Mouse (Mus musculus) midbrain, embryonic 15.5 days (tissue): Measurements from ENCODE around the gene Dnmt3l. TPM values are rescaled to one million over a fixed set of nuclear protein-coding genes. Genes with fewer than 3 reads are reported as not detected.
"Not testable (repeated sequence)": the region's sequence is repeated elsewhere in the genome, so short reads cannot be mapped to it uniquely, and the experiment has no call there.

ENCODE experiments used
- ATAC-seq: fragments of 200-750 bp; cut with Nextera tagmentation; replicated peaks from 2 replicates; pipeline ENCODE4 v1.8.0; 2017; ENCODE audit warnings: moderate TSS enrichment
- H3K27ac ChIP-seq: fragments of 300-500 bp; sonication (generic); 2 replicates; pipeline ENCODE4 v1.5.1; 2015; ENCODE audit warnings: mild to moderate bottlenecking, inconsistent platforms
- H3K27me3 ChIP-seq: fragments of 300-500 bp; sonication (generic); replicated peaks from 2 replicates; pipeline ENCODE4 v1.6.1; 2015; ENCODE audit warnings: inconsistent platforms
- H3K36me3 ChIP-seq: fragments of 300-500 bp; sonication (generic); replicated peaks from 2 replicates; pipeline ENCODE4 v1.6.1; 2015; ENCODE audit warnings: inconsistent platforms
- H3K4me1 ChIP-seq: fragments of 300-500 bp; sonication (generic); 2 replicates; pipeline ENCODE4 v1.6.1; 2015; ENCODE audit warnings: inconsistent platforms
- H3K4me2 ChIP-seq: fragments of 300-500 bp; sonication (generic); 2 replicates; pipeline ENCODE4 v1.6.1; 2015; ENCODE audit warnings: inconsistent platforms, mild to moderate bottlenecking, moderate library complexity
- H3K4me3 ChIP-seq: fragments of 300-500 bp; sonication (generic); 2 replicates; pipeline ENCODE4 v1.5.1; 2015; ENCODE audit warnings: mild to moderate bottlenecking, inconsistent platforms
- H3K9ac ChIP-seq: fragments of 300-500 bp; sonication (generic); 2 replicates; pipeline ENCODE4 v1.6.1; 2015; ENCODE audit warnings: mild to moderate bottlenecking, inconsistent platforms
- H3K9me3 ChIP-seq: fragments of 300-500 bp; sonication (generic); 2 replicates; pipeline ENCODE4 v1.6.1; 2016; ENCODE audit warnings: inconsistent platforms
- WGBS: fragments of 180-500 bp; shearing (Covaris S2); methylation state at CpG from one replicate; pipeline ENCODE4 v1.1.7; 2015; ENCODE audit warnings: mixed read lengths; 5-methylcytosine and 5-hydroxymethylcytosine counted together
- polyA plus RNA-seq: library from polyadenylated mRNA; unstranded; fragments of >200 nt; fragmentation: Nextera tagmentation; extraction: Ambion mirVana; gene quantifications from 2 replicates; pipeline ENCODE4 v1.2.1, GENCODE M21; 2015

Dnmt3l gene
- polyA plus RNA-seq, 1 experiment from 2014 or later: not detected

DNA sequence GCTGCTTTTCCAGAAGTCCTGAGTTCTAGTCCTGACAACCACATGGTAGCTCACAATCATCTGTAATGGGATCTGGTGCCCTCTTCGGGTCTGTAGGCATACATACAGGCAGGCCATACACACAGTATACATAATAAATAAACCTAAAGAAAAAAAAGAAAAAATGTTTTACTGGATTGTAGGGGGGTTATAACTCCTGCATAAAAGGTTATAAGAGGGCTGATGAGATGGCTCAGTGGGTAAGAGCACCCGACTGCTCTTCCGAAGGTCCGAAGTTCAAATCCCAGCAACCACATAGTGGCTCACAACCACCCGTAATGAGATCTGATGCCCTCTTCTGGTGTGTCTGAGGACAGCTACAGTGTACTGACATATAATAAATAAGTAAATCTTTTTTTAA is 30.6 kb upstream of the Dnmt3l start:
- H3K27ac ChIP-seq, H3K9ac ChIP-seq, H3K27me3 ChIP-seq, H3K4me2 ChIP-seq, ATAC-seq, H3K4me3 ChIP-seq, H3K9me3 ChIP-seq, H3K36me3 ChIP-seq: not testable (repeated sequence)
- H3K4me1 ChIP-seq: peaks cover 32% of the 10 kb centered on the region
- 92% methylated on average over 5 of the region's 5 CpGs for WGBS

GRCm38 (mm10) chr10:78012661-78013495 is 28.9 kb upstream of the Dnmt3l start:
- no peak for ATAC-seq

DNA sequence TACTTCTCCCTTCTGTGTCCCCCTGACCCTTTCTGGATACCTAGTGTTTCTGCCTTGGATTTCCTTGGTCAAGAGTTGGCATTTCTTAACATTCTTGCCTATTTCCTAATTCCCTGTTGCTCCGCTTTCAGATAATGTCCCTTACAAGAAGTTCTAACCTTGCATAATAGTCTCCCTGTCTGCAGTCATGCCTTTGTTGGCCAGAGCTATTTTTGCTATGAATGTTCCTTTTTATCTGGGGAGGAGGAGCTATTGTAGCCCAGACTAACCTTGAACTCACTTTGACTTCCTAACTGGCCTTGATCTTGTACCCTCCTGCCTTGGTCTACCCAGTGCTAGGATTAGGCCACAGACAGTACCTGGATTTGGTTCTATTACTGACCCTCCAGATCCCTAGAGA is 26.3 kb upstream of the Dnmt3l start:
- ATAC-seq: no peak
- Histone ChIP-seq H3K36me3 (no peaks in the 10 kb centered on the region), H3K4me1 (peaks cover 3% of the 10 kb centered on the region), H3K27me3 (no peaks in the 10 kb centered on the region; the same call in 1 of the 2 replicates), H3K27ac (no peak overlapping the region), H3K9me3 (no peaks in the 10 kb centered on the region), H3K9ac (no peak overlapping the region), H3K4me2 (no peak overlapping the region), H3K4me3 (no peak overlapping the region)
- WGBS: 94% methylated on average over 1 of the region's 1 CpGs

More at GRCm38 (mm10) chr10:78012661-78013495, 28.9 kb upstream of the Dnmt3l start:
- peaks cover 15% of the 10 kb centered on the region for H3K4me1 ChIP-seq
- H3K9ac ChIP-seq: no peak overlapping the region
- no peaks in the 10 kb centered on the region for H3K9me3 ChIP-seq
- no peaks in the 10 kb centered on the region; the same call in 1 of the 2 replicates for H3K27me3 ChIP-seq
- no peak overlapping the region for H3K4me2 ChIP-seq
- 95% methylated on average over 18 of the region's 18 CpGs for WGBS
- H3K36me3 ChIP-seq: no peaks in the 10 kb centered on the region
- no peak overlapping the region for H3K4me3 ChIP-seq
- no peak overlapping the region for H3K27ac ChIP-seq

DNA sequence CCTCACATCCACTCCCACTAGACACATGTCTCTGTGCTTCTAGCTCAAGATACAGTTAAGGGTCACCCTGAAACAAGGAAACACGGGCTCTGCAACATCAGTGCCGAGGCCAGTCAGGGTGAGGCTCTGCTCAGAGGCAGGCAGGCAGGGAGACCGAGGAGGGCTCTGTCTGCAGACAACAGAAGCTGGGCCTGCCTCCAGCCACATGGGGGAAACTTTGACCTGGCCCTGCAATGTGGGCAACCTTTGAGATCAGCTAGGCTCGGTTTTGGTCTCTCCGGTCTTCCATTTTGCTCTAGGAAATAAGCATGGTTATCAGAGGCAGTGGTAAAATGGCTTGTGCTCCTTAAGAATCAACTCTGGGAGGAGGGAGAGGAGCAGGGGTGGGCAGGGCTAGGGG is 25.4 kb upstream of the Dnmt3l start:
- ATAC-seq: no peak
- WGBS: 56% methylated on average over 5 of the region's 5 CpGs

DNA sequence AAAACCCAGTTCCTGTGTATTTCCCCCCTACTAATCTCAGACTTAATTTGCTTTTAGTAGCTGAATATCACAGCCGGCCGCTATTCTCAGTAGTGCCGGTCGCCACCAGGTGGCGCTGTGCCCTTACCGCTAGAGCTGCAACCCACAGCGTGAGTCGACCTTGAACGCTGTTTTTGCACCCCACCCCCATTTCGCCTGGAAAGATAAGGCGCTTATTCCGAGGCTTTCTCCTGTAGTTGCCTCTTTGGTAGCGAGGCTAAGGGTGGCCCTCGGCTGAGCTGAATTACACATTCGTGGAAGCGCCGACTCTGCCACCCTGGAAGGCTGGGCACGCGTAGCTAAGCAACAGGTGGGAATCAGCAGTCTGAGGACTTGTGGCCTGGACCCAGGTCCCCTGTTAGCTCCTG is 22.9 kb upstream of the Dnmt3l start:
- H3K4me3 ChIP-seq: peak overlapping the region; percentile 31
- WGBS: 23% methylated on average over 19 of the region's 19 CpGs
- H3K4me1 ChIP-seq: peaks cover 2% of the 10 kb centered on the region; the same call in 1 of the 2 replicates
- no peaks in the 10 kb centered on the region for H3K9me3 ChIP-seq
- peak overlapping the region; percentile 55 for H3K4me2 ChIP-seq
- no peak overlapping the region for H3K27ac ChIP-seq
- H3K27me3 ChIP-seq: no peaks in the 10 kb centered on the region
- no peaks in the 10 kb centered on the region for H3K36me3 ChIP-seq
- H3K9ac ChIP-seq: peak overlapping the region; percentile 7; the same call in 1 of the 2 replicates
- peak; percentile 75 for ATAC-seq

More for the DNA sequence above, 25.4 kb upstream of the Dnmt3l start:
- H3K4me2 ChIP-seq: no peak overlapping the region
- H3K4me1 ChIP-seq: peaks cover 2% of the 10 kb centered on the region; the same call in 1 of the 2 replicates
- H3K27ac ChIP-seq: no peak overlapping the region
- H3K9ac ChIP-seq: no peak overlapping the region
- H3K9me3 ChIP-seq: no peaks in the 10 kb centered on the region
- H3K27me3 ChIP-seq: no peaks in the 10 kb centered on the region
- H3K4me3 ChIP-seq: no peak overlapping the region
- H3K36me3 ChIP-seq: no peaks in the 10 kb centered on the region

DNA sequence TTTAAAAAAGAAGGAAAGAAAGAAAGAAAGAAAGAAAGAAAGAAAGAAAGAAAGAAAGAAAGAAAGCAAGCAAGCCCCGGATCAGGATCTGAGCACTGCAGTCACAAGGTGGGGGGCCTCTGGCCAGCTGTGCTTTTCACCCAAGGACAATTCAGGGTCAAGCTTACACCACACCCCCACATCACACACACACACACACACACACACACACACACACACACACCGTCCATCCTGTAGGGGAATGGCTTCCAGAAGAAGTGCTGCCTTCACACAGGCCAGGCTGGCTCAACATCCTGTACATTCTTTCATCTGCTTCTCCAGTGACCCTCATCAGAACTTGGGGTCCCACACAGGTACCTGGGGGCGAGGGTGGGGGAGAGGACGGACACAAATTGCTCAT is 22.5 kb upstream of the Dnmt3l start:
- no peaks in the 10 kb centered on the region for H3K36me3 ChIP-seq
- no peak overlapping the region for H3K4me2 ChIP-seq
- no peaks in the 10 kb centered on the region for H3K9me3 ChIP-seq
- WGBS: 74% methylated on average over 4 of the region's 4 CpGs
- no peak overlapping the region for H3K9ac ChIP-seq
- ATAC-seq: 0 out of 2 replicates have a peak, but pooled peaks have one; percentile 37
- H3K4me1 ChIP-seq: peaks cover 2% of the 10 kb centered on the region; the same call in 1 of the 2 replicates
- H3K27ac ChIP-seq: no peak overlapping the region
- no peak overlapping the region for H3K4me3 ChIP-seq
- H3K27me3 ChIP-seq: no peaks in the 10 kb centered on the region

- H3K27me3 ChIP-seq, H3K4me3 ChIP-seq, H3K9me3 ChIP-seq, ATAC-seq, H3K9ac ChIP-seq, H3K27ac ChIP-seq, H3K36me3 ChIP-seq, H3K4me1 ChIP-seq, H3K4me2 ChIP-seq: not testable (repeated sequence)
- WGBS: 97% methylated on average over 7 of the region's 11 CpGs
These were observed 21.8 kb upstream of the Dnmt3l start for GRCm38 (mm10) chr10:78019984-78020383.

GRCm38 (mm10) chr10:78025453-78025852 is 16.3 kb upstream of the Dnmt3l start:
- not testable (repeated sequence) for H3K9ac ChIP-seq, H3K4me1 ChIP-seq, H3K27me3 ChIP-seq, H3K36me3 ChIP-seq, H3K4me2 ChIP-seq, H3K9me3 ChIP-seq, H3K27ac ChIP-seq, ATAC-seq, H3K4me3 ChIP-seq
- WGBS: 68% methylated on average over 6 of the region's 8 CpGs

GRCm38 (mm10) chr10:78028129-78028528 is 13.6 kb upstream of the Dnmt3l start:
- H3K27me3 ChIP-seq: no peaks in the 10 kb centered on the region
- no peak overlapping the region for H3K4me2 ChIP-seq
- H3K36me3 ChIP-seq: no peaks in the 10 kb centered on the region
- no peak overlapping the region for H3K27ac ChIP-seq
- H3K9me3 ChIP-seq: no peaks in the 10 kb centered on the region
- H3K4me1 ChIP-seq: no peaks in the 10 kb centered on the region
- no peak overlapping the region for H3K4me3 ChIP-seq
- WGBS: 3% methylated on average over 5 of the region's 5 CpGs
- peak; percentile 86 for ATAC-seq
- H3K9ac ChIP-seq: no peak overlapping the region

DNA sequence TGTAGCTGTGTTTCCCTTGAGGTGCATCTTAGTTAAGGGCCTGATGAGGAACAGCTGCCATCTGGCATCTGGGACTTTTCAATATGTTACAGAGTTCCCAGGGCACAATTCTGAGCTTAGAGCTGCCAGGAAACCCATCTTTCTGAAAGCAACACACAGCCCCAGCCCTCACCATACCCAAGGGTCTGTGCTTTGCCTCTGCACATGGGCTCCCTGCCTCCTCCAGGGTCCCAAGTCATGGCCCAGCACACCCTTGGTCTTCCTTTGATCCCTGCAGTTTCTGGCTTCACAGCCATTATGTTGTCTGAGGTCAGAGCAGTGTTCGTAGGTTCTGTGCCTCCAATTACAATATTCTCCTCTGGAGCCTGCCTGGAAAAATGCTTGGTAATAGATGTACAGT is 12.7 kb upstream of the Dnmt3l start:
- Histone ChIP-seq H3K4me2 (no peak overlapping the region), H3K4me3 (no peak overlapping the region), H3K9me3 (no peaks in the 10 kb centered on the region), H3K4me1 (no peaks in the 10 kb centered on the region), H3K36me3 (no peaks in the 10 kb centered on the region), H3K27ac (no peak overlapping the region), H3K27me3 (no peaks in the 10 kb centered on the region), H3K9ac (no peak overlapping the region)
- ATAC-seq: no peak
- WGBS: 87% methylated on average over 1 of the region's 1 CpGs

- no peak for ATAC-seq
- Histone ChIP-seq H3K9ac (no peak overlapping the region), H3K27me3 (no peaks in the 10 kb centered on the region), H3K4me1 (no peaks in the 10 kb centered on the region), H3K27ac (no peak overlapping the region), H3K9me3 (no peaks in the 10 kb centered on the region), H3K36me3 (no peaks in the 10 kb centered on the region), H3K4me3 (no peak overlapping the region), H3K4me2 (no peak overlapping the region)
- 74% methylated on average over 2 of the region's 2 CpGs for WGBS
These were observed 9.8 kb upstream of the Dnmt3l start for GRCm38 (mm10) chr10:78031987-78032386.

- Histone ChIP-seq H3K4me2 (no peak overlapping the region), H3K36me3 (no peaks in the 10 kb centered on the region), H3K27me3 (no peaks in the 10 kb centered on the region), H3K9me3 (no peaks in the 10 kb centered on the region), H3K9ac (no peak overlapping the region), H3K4me3 (no peak overlapping the region), H3K4me1 (no peaks in the 10 kb centered on the region), H3K27ac (no peak overlapping the region)
- ATAC-seq: no peak
- WGBS: 82% methylated on average over 4 of the region's 4 CpGs
These were observed 4.6 kb upstream of the Dnmt3l start for GRCm38 (mm10) chr10:78037139-78037538.

- Histone ChIP-seq H3K27ac (no peak overlapping the region), H3K9ac (no peak overlapping the region), H3K27me3 (no peaks in the 10 kb centered on the region), H3K9me3 (no peaks in the 10 kb centered on the region), H3K4me1 (peaks cover 6% of the 10 kb centered on the region; the same call in 1 of the 2 replicates), H3K4me2 (no peak overlapping the region), H3K36me3 (no peaks in the 10 kb centered on the region), H3K4me3 (no peak overlapping the region)
- ATAC-seq: no peak
- WGBS: 84% methylated on average over 7 of the region's 7 CpGs
These were observed 349 bp downstream of the Dnmt3l start for GRCm38 (mm10) chr10:78042096-78042495.
